Mouse (Mus musculus): Measurements from ENCODE around the gene Ulk4. TPM values are rescaled to one million over a fixed set of nuclear protein-coding genes. Genes with fewer than 3 reads are reported as not detected.

Ulk4 gene
- polyA plus RNA-seq, 1 experiment = 1.1 TPM

- no peaks in the 10 kb centered on the region for H3K27me3 ChIP-seq (ENCODE audit: control insufficient read depth, insufficient read depth, insufficient read length)
- no peaks in the 10 kb centered on the region for H3K36me3 ChIP-seq (ENCODE audit: control insufficient read depth, insufficient read depth)
- no peaks in the 10 kb centered on the region for H3K79me3 ChIP-seq (ENCODE audit: low read depth)
- no peak overlapping the region for H3K4me3 ChIP-seq (ENCODE audit: insufficient read depth, poor library complexity, severe bottlenecking)
- no peak for TF ChIP-seq USF1 (IDR thresholded peaks at IDR 0.05; ENCODE audit: low read depth)
- no peak for TF ChIP-seq CEBPB (IDR thresholded peaks at IDR 0.05; ENCODE audit: low read depth)
- H3ac ChIP-seq (ENCODE audit: control insufficient read depth, insufficient read length, low read depth) = no peak overlapping the region
- no peaks in the 10 kb centered on the region for H3K79me2 ChIP-seq (ENCODE audit: control insufficient read depth, insufficient read depth)
These were observed 246.0 kb downstream of the Ulk4 start for GRCm38 (mm10) chr9:121030949-121031348.

GRCm38 (mm10) chr9:121029786-121030185, 247.2 kb downstream of the Ulk4 start:
- H3K79me3 ChIP-seq (ENCODE audit: low read depth) = no peaks in the 10 kb centered on the region
- TF ChIP-seq CTCF (IDR thresholded peaks at IDR 0.05; ENCODE audit: control insufficient read depth, insufficient read depth, insufficient read length) (no peak), USF1 (IDR thresholded peaks at IDR 0.05; ENCODE audit: low read depth) (no peak), MYOG (IDR thresholded peaks at IDR 0.05; ENCODE audit: control insufficient read depth, extremely low read depth, insufficient read length) (no peak)
- no peaks in the 10 kb centered on the region for H3K36me3 ChIP-seq (ENCODE audit: control insufficient read depth, insufficient read depth)
- no peak overlapping the region for H3ac ChIP-seq (ENCODE audit: control insufficient read depth, insufficient read length, low read depth)
- H3K4me3 ChIP-seq (ENCODE audit: insufficient read depth, poor library complexity, severe bottlenecking) = no peak overlapping the region
- no peaks in the 10 kb centered on the region for H3K79me2 ChIP-seq (ENCODE audit: control insufficient read depth, insufficient read depth)
- no peaks in the 10 kb centered on the region for H3K27me3 ChIP-seq (ENCODE audit: control insufficient read depth, insufficient read depth, insufficient read length)

GRCm38 (mm10) chr9:121023526-121024264, 253.3 kb downstream of the Ulk4 start:
- Histone ChIP-seq H3K79me2 (ENCODE audit: control insufficient read depth, insufficient read depth) (no peaks in the 10 kb centered on the region), H3ac (ENCODE audit: control insufficient read depth, insufficient read length, low read depth) (no peak overlapping the region), H3K79me3 (ENCODE audit: low read depth) (no peaks in the 10 kb centered on the region), H3K36me3 (ENCODE audit: control insufficient read depth, insufficient read depth) (no peaks in the 10 kb centered on the region), H3K4me3 (ENCODE audit: insufficient read depth, poor library complexity, severe bottlenecking) (no peak overlapping the region), H3K27me3 (ENCODE audit: control insufficient read depth, insufficient read depth, insufficient read length) (no peaks in the 10 kb centered on the region)
- TF ChIP-seq CEBPB (IDR thresholded peaks at IDR 0.05; ENCODE audit: low read depth) = no peak
- no peak for TF ChIP-seq CTCF (IDR thresholded peaks at IDR 0.05; ENCODE audit: control insufficient read depth, insufficient read depth, insufficient read length)
- no peak for TF ChIP-seq FOSL1 (IDR thresholded peaks at IDR 0.05; ENCODE audit: insufficient read depth, low read length, poor library complexity, severe bottlenecking)

- no peaks in the 10 kb centered on the region for H3K36me3 ChIP-seq (ENCODE audit: control insufficient read depth, insufficient read depth)
- H3K4me3 ChIP-seq (ENCODE audit: insufficient read depth, poor library complexity, severe bottlenecking) = no peak overlapping the region
- H3K79me3 ChIP-seq (ENCODE audit: low read depth) = no peaks in the 10 kb centered on the region
- H3K79me2 ChIP-seq (ENCODE audit: control insufficient read depth, insufficient read depth) = no peaks in the 10 kb centered on the region
- H3ac ChIP-seq (ENCODE audit: control insufficient read depth, insufficient read length, low read depth) = no peak overlapping the region
- TF ChIP-seq USF1 (IDR thresholded peaks at IDR 0.05; ENCODE audit: low read depth) (no peak), CTCF (IDR thresholded peaks at IDR 0.05; ENCODE audit: control insufficient read depth, insufficient read depth, insufficient read length) (no peak), MAX (IDR thresholded peaks at IDR 0.05) (no peak), CEBPB (IDR thresholded peaks at IDR 0.05; ENCODE audit: low read depth) (no peak), MYOG (IDR thresholded peaks at IDR 0.05; ENCODE audit: control insufficient read depth, extremely low read depth, insufficient read length) (no peak), MYOD1 (IDR thresholded peaks at IDR 0.05; ENCODE audit: control insufficient read depth, insufficient read length, low read depth) (no peak), FOSL1 (IDR thresholded peaks at IDR 0.05; ENCODE audit: insufficient read depth, low read length, poor library complexity, severe bottlenecking) (no peak)
- H3K27me3 ChIP-seq (ENCODE audit: control insufficient read depth, insufficient read depth, insufficient read length) = no peaks in the 10 kb centered on the region
These were observed 256.6 kb downstream of the Ulk4 start for GRCm38 (mm10) chr9:121020360-121020759.

GRCm38 (mm10) chr9:121019932-121020331, 257.1 kb downstream of the Ulk4 start:
- no peaks in the 10 kb centered on the region for H3K27me3 ChIP-seq (ENCODE audit: control insufficient read depth, insufficient read depth, insufficient read length)
- no peaks in the 10 kb centered on the region for H3K79me3 ChIP-seq (ENCODE audit: low read depth)
- no peak for TF ChIP-seq MYOG (IDR thresholded peaks at IDR 0.05; ENCODE audit: control insufficient read depth, extremely low read depth, insufficient read length)
- no peak for TF ChIP-seq CTCF (IDR thresholded peaks at IDR 0.05; ENCODE audit: control insufficient read depth, insufficient read depth, insufficient read length)
- TF ChIP-seq MYOD1 (IDR thresholded peaks at IDR 0.05; ENCODE audit: control insufficient read depth, insufficient read length, low read depth) = no peak
- no peak for TF ChIP-seq MAX (IDR thresholded peaks at IDR 0.05)
- TF ChIP-seq USF1 (IDR thresholded peaks at IDR 0.05; ENCODE audit: low read depth) = no peak
- TF ChIP-seq CEBPB (IDR thresholded peaks at IDR 0.05; ENCODE audit: low read depth) = no peak
- TF ChIP-seq FOSL1 (IDR thresholded peaks at IDR 0.05; ENCODE audit: insufficient read depth, low read length, poor library complexity, severe bottlenecking) = no peak

GRCm38 (mm10) chr9:121018524-121019315, 258.3 kb downstream of the Ulk4 start:
- TF ChIP-seq MAX (IDR thresholded peaks at IDR 0.05) (no peak), CEBPB (IDR thresholded peaks at IDR 0.05; ENCODE audit: low read depth) (no peak), USF1 (IDR thresholded peaks at IDR 0.05; ENCODE audit: low read depth) (no peak), FOSL1 (IDR thresholded peaks at IDR 0.05; ENCODE audit: insufficient read depth, low read length, poor library complexity, severe bottlenecking) (no peak), CTCF (IDR thresholded peaks at IDR 0.05; ENCODE audit: control insufficient read depth, insufficient read depth, insufficient read length) (no peak), MYOD1 (IDR thresholded peaks at IDR 0.05; ENCODE audit: control insufficient read depth, insufficient read length, low read depth) (no peak), MYOG (IDR thresholded peaks at IDR 0.05; ENCODE audit: control insufficient read depth, extremely low read depth, insufficient read length) (no peak)
- Histone ChIP-seq H3K36me3 (ENCODE audit: control insufficient read depth, insufficient read depth) (no peaks in the 10 kb centered on the region), H3K79me3 (ENCODE audit: low read depth) (no peaks in the 10 kb centered on the region), H3ac (ENCODE audit: control insufficient read depth, insufficient read length, low read depth) (no peak overlapping the region), H3K4me3 (ENCODE audit: insufficient read depth, poor library complexity, severe bottlenecking) (no peak overlapping the region), H3K27me3 (ENCODE audit: control insufficient read depth, insufficient read depth, insufficient read length) (no peaks in the 10 kb centered on the region), H3K79me2 (ENCODE audit: control insufficient read depth, insufficient read depth) (no peaks in the 10 kb centered on the region)

More at GRCm38 (mm10) chr9:121019932-121020331, 257.1 kb downstream of the Ulk4 start:
- H3K4me3 ChIP-seq (ENCODE audit: insufficient read depth, poor library complexity, severe bottlenecking) = no peak overlapping the region
- no peak overlapping the region for H3ac ChIP-seq (ENCODE audit: control insufficient read depth, insufficient read length, low read depth)
- H3K79me2 ChIP-seq (ENCODE audit: control insufficient read depth, insufficient read depth) = no peaks in the 10 kb centered on the region
- no peaks in the 10 kb centered on the region for H3K36me3 ChIP-seq (ENCODE audit: control insufficient read depth, insufficient read depth)

Measured in C2C12 (cell line).